Mouse (Mus musculus) embryonic facial prominence, embryonic 13.5 days (tissue): ENCODE measurements at regions not wholly inside any gene's neighbourhood (a gene's known extent, or its start where the extent isn't known, plus 50 kb on each side); places are given as distances from the start of the nearest gene placed in this dataset.

Experiments used
- ATAC-seq: fragments of 200-750 bp; cut with Nextera tagmentation; 2 replicates; pipeline ENCODE4 v1.8.0; 2017; ENCODE audit warnings: low read depth; ENCODE audit not compliant: insufficient number of reproducible peaks, insufficient read depth, low FRiP score, low TSS enrichment
- H3K27ac ChIP-seq: fragments of 300-500 bp; sonication (generic); 2 replicates; pipeline ENCODE4 v1.5.1; 2015; ENCODE audit warnings: moderate library complexity, mild to moderate bottlenecking, inconsistent platforms
- H3K27me3 ChIP-seq: fragments of 300-500 bp; sonication (generic); 2 replicates; pipeline ENCODE4 v1.6.1; 2015; ENCODE audit warnings: mild to moderate bottlenecking, inconsistent platforms
- H3K36me3 ChIP-seq: fragments of 300-500 bp; sonication (generic); 2 replicates; pipeline ENCODE4 v1.6.1; 2015; ENCODE audit warnings: mild to moderate bottlenecking, inconsistent platforms
- H3K4me1 ChIP-seq: fragments of 300-500 bp; sonication (generic); 2 replicates; pipeline ENCODE4 v1.6.1; 2015; ENCODE audit warnings: inconsistent platforms
- H3K4me2 ChIP-seq: fragments of 300-500 bp; sonication (generic); 2 replicates; pipeline ENCODE4 v1.6.1; 2015; ENCODE audit warnings: moderate library complexity, mild to moderate bottlenecking, inconsistent platforms
- H3K4me3 ChIP-seq: fragments of 300-500 bp; sonication (generic); 2 replicates; pipeline ENCODE4 v1.5.1; 2015; ENCODE audit warnings: mild to moderate bottlenecking, inconsistent platforms
- H3K9ac ChIP-seq: fragments of 300-500 bp; sonication (generic); 2 replicates; pipeline ENCODE4 v1.6.1; 2015; ENCODE audit warnings: mild to moderate bottlenecking, inconsistent platforms
- H3K9me3 ChIP-seq: fragments of 300-500 bp; sonication (generic); 2 replicates; pipeline ENCODE4 v1.6.1; 2016; ENCODE audit warnings: inconsistent platforms
- WGBS: fragments of 180-500 bp; shearing (Covaris S2); methylation state at CpG from one replicate; pipeline ENCODE4 v1.1.7; 2015; ENCODE audit warnings: mixed read lengths; 5-methylcytosine and 5-hydroxymethylcytosine counted together

DNA sequence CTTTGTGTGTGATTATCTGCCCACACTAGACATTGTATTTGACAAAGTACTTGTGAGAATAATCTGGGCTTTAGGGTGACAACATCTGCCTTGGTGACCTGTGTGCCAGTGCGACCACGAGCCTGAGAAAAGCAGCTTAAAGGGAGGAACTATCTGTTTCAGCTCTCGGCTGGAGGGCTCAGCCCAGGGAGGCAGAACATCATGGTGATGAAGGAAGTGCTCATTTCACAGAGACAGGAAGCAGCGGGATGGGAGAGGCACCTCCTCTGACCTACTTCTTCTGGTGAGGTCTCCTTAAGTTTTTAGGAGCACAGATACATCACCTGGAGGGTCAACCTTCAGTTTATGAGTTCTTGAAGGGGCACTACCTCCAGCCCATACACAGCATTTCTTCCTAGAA is 89.8 kb downstream of the Kif26a start:
- no peak for ATAC-seq
- Histone ChIP-seq H3K9me3 (no peaks in the 10 kb centered on the region), H3K4me1 (peaks cover 44% of the 10 kb centered on the region), H3K36me3 (no peaks in the 10 kb centered on the region), H3K9ac (no peak overlapping the region), H3K4me3 (no peak overlapping the region), H3K27ac (no peak overlapping the region), H3K4me2 (no peak overlapping the region), H3K27me3 (peaks cover 6% of the 10 kb centered on the region; the same call in 1 of the 2 replicates)
- WGBS, result 57% methylated on average over 4 of the region's 4 CpGs

DNA sequence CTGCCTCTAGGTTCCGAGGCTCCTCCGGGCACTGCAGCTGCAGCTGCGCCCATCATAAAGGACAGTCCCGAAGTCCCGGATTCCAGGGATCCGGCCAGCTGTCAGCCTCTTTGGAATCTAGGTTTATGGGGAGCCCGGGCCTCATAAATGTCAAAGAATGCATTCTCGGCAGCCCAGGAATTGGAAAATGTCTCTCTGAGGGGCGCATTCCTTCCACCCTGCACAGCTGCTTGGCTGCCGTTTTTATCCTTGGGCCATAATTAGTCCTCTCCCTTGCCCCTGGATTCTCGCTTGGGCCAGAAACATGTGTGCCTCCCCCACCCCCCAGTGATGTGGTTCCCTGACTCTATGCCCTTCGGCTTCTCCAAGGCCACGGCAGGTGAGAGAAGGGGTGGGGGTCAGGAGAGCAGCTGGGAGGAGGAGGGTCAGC is 91.1 kb downstream of the Kif26a start:
- WGBS, result 20% methylated on average over 13 of the region's 13 CpGs
- no peaks in the 10 kb centered on the region for H3K36me3 ChIP-seq
- ATAC-seq, result no peak
- no peak overlapping the region for H3K4me3 ChIP-seq
- H3K4me2 ChIP-seq, result peak overlapping the region; percentile 12
- peaks cover 45% of the 10 kb centered on the region for H3K4me1 ChIP-seq
- H3K9ac ChIP-seq, result no peak overlapping the region
- peaks cover 10% of the 10 kb centered on the region; the same call in 1 of the 2 replicates for H3K27me3 ChIP-seq
- no peaks in the 10 kb centered on the region for H3K9me3 ChIP-seq
- peak overlapping the region; percentile 11; the same call in 1 of the 2 replicates for H3K27ac ChIP-seq

GRCm38 (mm10) chr12:112238834-112239233 is 92.8 kb downstream of the Kif26a start:
- Histone ChIP-seq H3K9me3 (no peaks in the 10 kb centered on the region), H3K27ac (no peak overlapping the region), H3K9ac (no peak overlapping the region), H3K27me3 (peaks cover 10% of the 10 kb centered on the region; the same call in 1 of the 2 replicates), H3K36me3 (no peaks in the 10 kb centered on the region), H3K4me3 (no peak overlapping the region), H3K4me2 (no peak overlapping the region), H3K4me1 (peaks cover 43% of the 10 kb centered on the region)
- WGBS, result 21% methylated on average over 7 of the region's 7 CpGs
- ATAC-seq, result no peak

- Histone ChIP-seq H3K4me2 (no peak overlapping the region), H3K36me3 (no peaks in the 10 kb centered on the region), H3K4me3 (no peak overlapping the region), H3K27ac (no peak overlapping the region), H3K9me3 (no peaks in the 10 kb centered on the region), H3K27me3 (peaks cover 3% of the 10 kb centered on the region; the same call in 1 of the 2 replicates), H3K4me1 (peaks cover 35% of the 10 kb centered on the region), H3K9ac (no peak overlapping the region)
- 15% methylated on average over 3 of the region's 3 CpGs for WGBS
- no peak for ATAC-seq
Observed at GRCm38 (mm10) chr12:112241740-112242171, 95.7 kb downstream of the Kif26a start.

- no peaks in the 10 kb centered on the region for H3K9me3 ChIP-seq
- no peaks in the 10 kb centered on the region for H3K36me3 ChIP-seq
- peaks cover 6% of the 10 kb centered on the region; the same call in 1 of the 2 replicates for H3K27me3 ChIP-seq
- no peak overlapping the region for H3K4me3 ChIP-seq
- H3K4me2 ChIP-seq, result no peak overlapping the region
- peaks cover 23% of the 10 kb centered on the region for H3K4me1 ChIP-seq
- H3K27ac ChIP-seq, result no peak overlapping the region
- ATAC-seq, result no peak
- H3K9ac ChIP-seq, result no peak overlapping the region
- WGBS, result 76% methylated on average over 5 of the region's 5 CpGs
Observed at GRCm38 (mm10) chr12:112243231-112243630, 97.2 kb downstream of the Kif26a start.

GRCm38 (mm10) chr12:112250894-112251293 is 104.9 kb downstream of the Kif26a start:
- H3K27me3 ChIP-seq, result peaks cover 7% of the 10 kb centered on the region; the same call in 1 of the 2 replicates
- H3K36me3 ChIP-seq, result no peaks in the 10 kb centered on the region
- no peak overlapping the region; the same call in 1 of the 2 replicates for H3K27ac ChIP-seq
- no peak overlapping the region for H3K9ac ChIP-seq
- H3K9me3 ChIP-seq, result peaks cover 4% of the 10 kb centered on the region; the same call in 1 of the 2 replicates
- 23% methylated on average over 8 of the region's 8 CpGs for WGBS
- ATAC-seq, result 0 out of 2 replicates have a peak, but pooled peaks have one; percentile 48
- peaks cover 26% of the 10 kb centered on the region for H3K4me1 ChIP-seq
- H3K4me2 ChIP-seq, result no peak overlapping the region
- H3K4me3 ChIP-seq, result no peak overlapping the region

DNA sequence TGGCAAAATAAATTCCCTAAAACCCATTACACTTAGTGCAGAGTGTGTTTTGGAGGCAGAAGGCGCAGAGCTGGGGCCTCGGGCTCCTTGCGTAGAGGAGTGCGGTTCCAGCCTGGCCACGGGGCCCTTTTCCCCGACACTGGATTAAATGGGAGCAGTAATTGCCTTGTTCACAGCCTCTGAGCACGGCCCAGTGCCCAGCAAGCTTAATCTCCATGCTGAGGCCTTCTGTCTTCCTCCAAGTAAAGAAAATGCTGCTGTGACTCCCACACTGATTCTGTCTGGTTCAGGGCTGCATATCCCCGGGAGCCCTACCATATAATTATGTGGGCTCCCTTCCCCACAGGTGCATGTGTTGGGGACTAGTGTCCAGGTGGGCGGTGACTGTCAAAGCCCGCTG is 107.5 kb downstream of the Kif26a start:
- WGBS, result 55% methylated on average over 10 of the region's 10 CpGs
- Histone ChIP-seq H3K27me3 (peaks cover 4% of the 10 kb centered on the region; the same call in 1 of the 2 replicates), H3K36me3 (no peaks in the 10 kb centered on the region), H3K27ac (no peak overlapping the region), H3K4me1 (peaks cover 21% of the 10 kb centered on the region), H3K9ac (no peak overlapping the region), H3K4me2 (no peak overlapping the region), H3K9me3 (peaks cover 4% of the 10 kb centered on the region; the same call in 1 of the 2 replicates), H3K4me3 (no peak overlapping the region)
- no peak for ATAC-seq

DNA sequence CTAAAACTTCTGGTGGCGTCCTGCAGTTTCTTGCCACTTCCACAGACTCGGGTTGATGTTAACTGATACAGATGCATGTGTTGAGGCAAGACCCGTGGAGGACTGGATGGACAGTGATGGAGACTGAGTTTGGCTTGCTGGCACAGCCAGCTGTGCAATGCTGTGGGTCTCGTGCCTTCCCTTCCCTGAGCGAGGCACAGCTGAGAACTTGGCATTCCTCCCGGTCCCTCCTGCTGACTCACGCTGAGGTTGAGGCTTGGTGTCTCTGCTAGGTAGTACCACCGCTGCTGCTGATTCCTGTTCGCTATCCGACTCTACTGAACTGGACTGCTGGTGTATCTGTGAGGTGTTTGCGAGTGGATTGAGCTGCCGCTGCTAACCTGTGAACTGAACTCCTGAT is 109.2 kb downstream of the Kif26a start:
- Histone ChIP-seq H3K9ac (no peak overlapping the region), H3K4me1 (peaks cover 15% of the 10 kb centered on the region), H3K4me2 (no peak overlapping the region), H3K4me3 (no peak overlapping the region), H3K36me3 (no peaks in the 10 kb centered on the region), H3K27ac (no peak overlapping the region), H3K9me3 (peaks cover 4% of the 10 kb centered on the region; the same call in 1 of the 2 replicates), H3K27me3 (peaks cover 4% of the 10 kb centered on the region; the same call in 1 of the 2 replicates)
- 89% methylated on average over 12 of the region's 12 CpGs for WGBS
- ATAC-seq, result no peak

DNA sequence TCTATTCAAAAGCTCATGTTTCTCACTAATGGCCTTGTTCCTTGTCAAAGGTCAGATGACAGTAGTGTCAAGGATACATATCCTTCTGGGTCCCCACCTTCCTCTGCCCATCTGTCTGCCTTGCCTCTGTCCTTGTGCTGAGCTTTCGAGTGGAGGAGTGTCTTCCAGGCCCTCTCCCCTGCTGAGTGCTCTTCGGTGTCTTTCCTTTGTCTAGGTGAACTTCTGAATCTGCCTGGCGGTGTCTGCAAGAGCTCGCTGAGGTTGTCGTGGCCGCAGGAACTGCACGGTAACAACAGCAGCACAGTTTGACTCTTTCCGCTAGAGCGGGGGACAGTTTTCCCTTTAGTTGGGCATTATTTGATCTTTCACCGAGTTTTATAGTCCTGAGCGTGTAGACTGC is 111.7 kb downstream of the Kif26a start:
- H3K9me3 ChIP-seq, result peaks cover 4% of the 10 kb centered on the region; the same call in 1 of the 2 replicates
- H3K36me3 ChIP-seq, result no peaks in the 10 kb centered on the region
- no peak for ATAC-seq
- H3K4me3 ChIP-seq, result no peak overlapping the region
- no peak overlapping the region for H3K27ac ChIP-seq
- H3K4me1 ChIP-seq, result no peaks in the 10 kb centered on the region
- H3K27me3 ChIP-seq, result peaks cover under 1% of the 10 kb centered on the region; the same call in 1 of the 2 replicates
- no peak overlapping the region for H3K9ac ChIP-seq
- WGBS, result 44% methylated on average over 11 of the region's 11 CpGs
- H3K4me2 ChIP-seq, result no peak overlapping the region

DNA sequence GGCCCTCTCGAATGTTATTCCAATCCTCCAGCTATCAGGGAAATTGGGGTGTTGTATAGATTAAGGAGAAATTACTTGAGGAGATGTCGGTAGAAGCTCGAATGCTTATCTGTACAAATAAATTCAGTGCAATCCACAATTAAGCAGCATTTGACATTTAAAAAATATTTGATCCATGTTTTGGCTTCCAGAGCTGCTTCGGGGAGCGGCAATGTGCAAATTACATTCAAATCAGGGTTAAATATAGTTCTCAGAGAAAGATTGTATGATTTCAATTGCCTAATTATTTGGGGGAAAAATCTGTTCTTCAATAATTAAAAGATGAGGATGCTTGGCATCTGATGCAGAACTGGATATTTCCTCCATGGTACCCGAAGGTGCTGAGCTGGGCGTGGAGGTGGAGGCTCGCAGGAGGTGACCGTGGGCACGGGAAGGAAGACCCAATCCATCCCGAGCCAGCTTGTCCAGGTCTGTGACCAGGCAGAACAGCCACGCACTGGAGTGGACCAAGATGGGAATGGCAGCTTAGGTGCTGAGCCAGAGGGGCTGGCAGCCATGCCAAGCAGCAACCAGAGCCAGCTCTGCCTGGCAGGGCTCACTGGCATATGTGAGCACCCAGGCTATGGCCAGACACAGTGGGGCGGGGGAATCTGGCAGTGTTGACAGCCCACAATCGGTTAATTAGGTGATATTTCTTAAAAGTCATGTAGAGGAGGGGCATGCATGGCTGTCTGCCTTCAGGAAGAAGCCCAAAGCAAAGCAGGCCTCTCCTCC is 117.5 kb downstream of the Kif26a start:
- H3K9me3 ChIP-seq, result no peaks in the 10 kb centered on the region
- peaks cover 15% of the 10 kb centered on the region for H3K4me1 ChIP-seq
- ATAC-seq, result no peak
- H3K27ac ChIP-seq, result no peak overlapping the region
- H3K9ac ChIP-seq, result no peak overlapping the region
- H3K4me3 ChIP-seq, result no peak overlapping the region
- WGBS, result 80% methylated on average over 14 of the region's 14 CpGs
- peaks cover 9% of the 10 kb centered on the region for H3K27me3 ChIP-seq
- no peaks in the 10 kb centered on the region for H3K36me3 ChIP-seq
- H3K4me2 ChIP-seq, result no peak overlapping the region

DNA sequence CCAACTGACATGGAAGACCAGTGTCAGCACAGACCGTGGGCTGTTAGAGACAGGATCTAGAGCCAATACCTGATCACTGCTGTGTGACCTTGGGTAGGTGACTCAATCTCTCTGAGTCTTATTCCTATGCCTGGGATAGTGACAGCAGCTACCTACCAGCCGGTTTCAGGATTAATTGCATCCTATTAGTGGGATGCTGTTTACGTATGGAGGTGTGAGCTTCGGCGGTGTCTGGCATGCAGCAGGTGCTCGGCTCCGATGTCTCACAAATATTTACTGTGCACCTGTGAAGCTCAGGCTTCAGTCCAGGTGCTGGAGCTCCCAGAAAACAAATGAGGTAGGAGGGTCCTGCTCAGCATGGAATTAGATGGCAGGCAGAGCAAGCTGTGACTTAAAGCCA is 118.2 kb downstream of the Kif26a start:
- no peaks in the 10 kb centered on the region for H3K9me3 ChIP-seq
- H3K36me3 ChIP-seq, result no peaks in the 10 kb centered on the region
- peaks cover 9% of the 10 kb centered on the region for H3K27me3 ChIP-seq
- H3K27ac ChIP-seq, result no peak overlapping the region
- H3K4me2 ChIP-seq, result no peak overlapping the region
- no peak overlapping the region for H3K9ac ChIP-seq
- H3K4me1 ChIP-seq, result peaks cover 15% of the 10 kb centered on the region
- 79% methylated on average over 7 of the region's 7 CpGs for WGBS
- no peak overlapping the region for H3K4me3 ChIP-seq
- ATAC-seq, result no peak
